13 mouse cellular contexts compared by ENCODE assay signal in the genomic region with DNA sequence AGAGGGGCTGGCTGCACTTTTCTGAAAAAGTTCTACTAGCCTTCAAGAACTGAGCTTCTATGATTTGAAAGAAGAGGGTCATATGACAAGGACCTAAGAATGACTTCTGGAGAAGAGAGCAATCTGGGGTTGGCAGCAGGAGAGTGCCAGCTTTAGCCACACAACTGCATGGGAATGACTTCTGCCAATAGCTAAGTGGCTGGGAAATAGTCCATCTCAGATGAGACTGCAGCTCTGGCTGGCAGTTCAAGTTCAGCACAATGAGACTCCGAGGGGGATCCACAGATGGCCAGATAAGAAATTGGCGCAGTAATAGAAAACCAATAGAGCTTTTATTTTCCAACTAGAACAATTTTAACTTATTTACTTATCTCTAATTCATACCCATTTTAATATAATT.
"Had no signal": no experiment of that assay in that cellular context is flagged by ENCODE, and none has a peak within 500 bp of the region (broad histone marks: within the 10 kb centered on the region; RNA-seq: fewer than 3 reads in every experiment).

No protein-coding gene starts in this region.

- H3K9me3 ChIP-seq: liver, embryonic 13.5 days; midbrain, embryonic 12.5 days; midbrain, embryonic 15.5 days; neural tube, embryonic 13.5 days had no signal

- ATAC-seq: midbrain, embryonic 15.5 days had no signal

- H3K27ac ChIP-seq: liver, embryonic 13.5 days; midbrain, embryonic 12.5 days; midbrain, embryonic 15.5 days; neural tube, embryonic 13.5 days had no signal

- H3K9ac ChIP-seq: liver, embryonic 13.5 days; midbrain, embryonic 12.5 days; midbrain, embryonic 15.5 days; neural tube, embryonic 13.5 days had no signal

- H3K4me1 ChIP-seq: liver, embryonic 13.5 days; midbrain, embryonic 12.5 days; midbrain, embryonic 15.5 days; neural tube, embryonic 13.5 days had no signal

- H3K27me3 ChIP-seq: liver, embryonic 13.5 days; midbrain, embryonic 12.5 days; midbrain, embryonic 15.5 days; neural tube, embryonic 13.5 days had no signal

- H3K36me3 ChIP-seq: liver, embryonic 13.5 days; midbrain, embryonic 12.5 days; midbrain, embryonic 15.5 days; neural tube, embryonic 13.5 days had no signal

- H3K4me2 ChIP-seq: liver, embryonic 13.5 days; midbrain, embryonic 12.5 days; midbrain, embryonic 15.5 days; neural tube, embryonic 13.5 days had no signal

- DNase-seq: kidney, adult 9 months; kidney, postnatal 14 days; kidney, postnatal 4 days; liver, embryonic 13.5 days; lung, adult 2 months; lung, postnatal 14 days; lung, postnatal 4 days; thymus, adult 18-20 months; thymus, postnatal 36 days had no signal

- H3K4me3 ChIP-seq: liver, embryonic 13.5 days; midbrain, embryonic 12.5 days; midbrain, embryonic 15.5 days; myocyte; neural tube, embryonic 13.5 days had no signal
